Mouse (Mus musculus) hindbrain, postnatal 0 days (tissue): ENCODE results near the gene Zranb1. TPM values are rescaled to one million over a fixed set of nuclear protein-coding genes. Genes with fewer than 3 reads are reported as not detected.
A peak's percentile ranks its signal among the peaks of the same experiment; 100 is the strongest.

Experiments
- ATAC-seq: fragments of 200-750 bp; cut with Nextera tagmentation; 2 replicates; pipeline ENCODE4 v1.8.0; 2017; ENCODE audit warnings: mild to moderate bottlenecking, moderate TSS enrichment, moderate library complexity
- DNase-seq: peaks from one replicate; pipeline ENCODE4 v3.0.0-alpha.2; 2015; ENCODE audit warnings: low spot score
- H3K27ac ChIP-seq: fragments of 300-500 bp; sonication (generic); 2 replicates; pipeline ENCODE4 v1.5.1; 2014; ENCODE audit warnings: mild to moderate bottlenecking
- H3K27me3 ChIP-seq: fragments of 300-500 bp; sonication (generic); 2 replicates; pipeline ENCODE4 v1.6.1; 2014; ENCODE audit warnings: low read length, mixed read lengths; ENCODE audit not compliant: insufficient read depth
- H3K36me3 ChIP-seq: fragments of 300-500 bp; sonication (generic); 2 replicates; pipeline ENCODE4 v1.6.1; 2014; ENCODE audit warnings: low read length, mixed read lengths; ENCODE audit not compliant: insufficient read depth
- H3K4me1 ChIP-seq: fragments of 300-500 bp; sonication (generic); 2 replicates; pipeline ENCODE4 v1.6.1; 2014; ENCODE audit warnings: antibody characterized with exemption, low read length, mixed read lengths; ENCODE audit not compliant: insufficient read depth
- H3K4me2 ChIP-seq: fragments of 300-500 bp; sonication (generic); 2 replicates; pipeline ENCODE4 v1.6.1; 2014; ENCODE audit warnings: low read depth, mild to moderate bottlenecking, low read length, moderate library complexity, mixed read lengths
- H3K4me3 ChIP-seq: fragments of 300-500 bp; sonication (generic); 2 replicates; pipeline ENCODE4 v1.5.1; 2014; ENCODE audit warnings: low read length
- H3K9ac ChIP-seq: fragments of 300-500 bp; sonication (generic); replicated peaks from 2 replicates; pipeline ENCODE4 v1.6.1; 2014; ENCODE audit warnings: mild to moderate bottlenecking, low read length, moderate library complexity, mixed read lengths
- H3K9me3 ChIP-seq: fragments of 300-500 bp; sonication (generic); 2 replicates; pipeline ENCODE4 v1.6.1; 2016; ENCODE audit warnings: low read length, mixed read lengths
- CTCF ChIP-seq: IDR thresholded peaks from 2 replicates; pipeline ENCODE4 v1.5.1; 2016; ENCODE audit warnings: antibody characterized with exemption, control low read depth, low read depth
- WGBS: fragments of 180-500 bp; shearing (Covaris S2); extraction: QIAGEN DNeasy Blood & Tissue Kit; methylation state at CpG from one replicate; pipeline ENCODE4 v1.1.7; 2014; 5-methylcytosine and 5-hydroxymethylcytosine counted together
- polyA plus RNA-seq: library from polyadenylated mRNA; unstranded; fragments of >200 nt; fragmentation: Nextera tagmentation; extraction: Ambion mirVana; gene quantifications from 2 replicates; pipeline ENCODE4 v1.2.1, GENCODE M21; 2015
- total RNA-seq: library from RNA; depleted of rRNA; stranded (reverse); fragments of >200 nt; gene quantifications from 2 replicates; pipeline ENCODE4 v1.2.3, GENCODE M21; 2014

Gene Zranb1
- total and polyA plus RNA-seq, 2 experiments from 2014 or later = 24.0 to 40.1 TPM

DNA sequence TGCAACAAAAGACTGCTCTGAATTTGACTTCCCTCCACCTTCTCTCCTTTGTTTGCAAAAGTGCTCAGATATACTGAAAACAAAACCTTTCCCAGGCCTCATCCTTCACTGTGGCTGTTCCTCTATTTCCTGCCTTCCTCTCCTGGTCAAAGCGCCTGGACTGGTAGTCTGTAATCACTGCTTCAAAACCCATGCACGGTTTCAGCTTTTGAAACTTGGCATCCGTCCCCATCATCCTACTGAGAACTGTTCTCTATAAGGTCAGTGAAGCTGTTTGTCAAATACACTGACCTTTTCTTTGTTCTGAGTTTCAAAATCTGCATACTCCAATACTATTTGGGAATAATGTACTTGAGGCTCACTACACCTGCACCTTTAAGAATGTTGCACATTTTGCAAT is 3.7 kb upstream of the Zranb1 start:
- H3K4me2 ChIP-seq = no peak overlapping the region
- 50% methylated on average over 3 of the region's 3 CpGs for WGBS
- H3K4me1 ChIP-seq = 0 out of 2 replicates have a peak, but pooled peaks cover 6% of the 10 kb centered on the region
- no peak for TF ChIP-seq CTCF
- no peak for DNase-seq
- no peak for ATAC-seq
- H3K9ac ChIP-seq = no peak overlapping the region
- no peaks in the 10 kb centered on the region for H3K9me3 ChIP-seq
- no peak overlapping the region for H3K4me3 ChIP-seq
- 0 out of 2 replicates have a peak overlapping the region, but pooled peaks have one; percentile 20 for H3K27ac ChIP-seq
- H3K36me3 ChIP-seq = no peaks in the 10 kb centered on the region
- H3K27me3 ChIP-seq = no peaks in the 10 kb centered on the region

DNA sequence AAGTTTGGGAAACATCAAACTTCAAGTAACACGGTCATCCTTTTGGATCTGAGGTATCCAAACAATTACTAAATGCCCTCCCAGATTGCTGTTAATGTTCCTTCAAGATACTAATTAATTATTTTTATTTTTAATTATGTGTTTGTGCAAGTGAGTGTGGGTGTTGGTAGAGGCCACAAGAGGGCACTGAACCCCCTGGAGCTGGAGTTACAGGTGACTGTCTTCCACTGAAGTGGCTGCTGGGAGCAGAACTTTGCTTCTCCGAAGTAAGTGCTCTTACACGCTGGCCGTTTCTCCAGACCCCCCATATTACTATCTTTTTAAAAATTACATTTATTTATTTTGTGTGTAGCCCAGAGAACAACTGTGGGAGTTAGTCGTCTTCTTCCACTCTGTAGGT is 887 bp upstream of the Zranb1 start:
- ATAC-seq = no peak
- peaks cover 6% of the 10 kb centered on the region; the same call in 1 of the 2 replicates for H3K4me1 ChIP-seq
- no peak for TF ChIP-seq CTCF
- DNase-seq = no peak
- peak overlapping the region; percentile 77 for H3K4me2 ChIP-seq
- no peaks in the 10 kb centered on the region for H3K9me3 ChIP-seq
- 90% methylated on average over 5 of the region's 5 CpGs for WGBS
- H3K4me3 ChIP-seq = peak overlapping the region; percentile 94
- H3K27me3 ChIP-seq = no peaks in the 10 kb centered on the region
- H3K27ac ChIP-seq = 0 out of 2 replicates have a peak overlapping the region, but pooled peaks have one; percentile 99
- no peak overlapping the region; the same call in 1 of the 2 replicates for H3K9ac ChIP-seq
- H3K36me3 ChIP-seq = no peaks in the 10 kb centered on the region

DNA sequence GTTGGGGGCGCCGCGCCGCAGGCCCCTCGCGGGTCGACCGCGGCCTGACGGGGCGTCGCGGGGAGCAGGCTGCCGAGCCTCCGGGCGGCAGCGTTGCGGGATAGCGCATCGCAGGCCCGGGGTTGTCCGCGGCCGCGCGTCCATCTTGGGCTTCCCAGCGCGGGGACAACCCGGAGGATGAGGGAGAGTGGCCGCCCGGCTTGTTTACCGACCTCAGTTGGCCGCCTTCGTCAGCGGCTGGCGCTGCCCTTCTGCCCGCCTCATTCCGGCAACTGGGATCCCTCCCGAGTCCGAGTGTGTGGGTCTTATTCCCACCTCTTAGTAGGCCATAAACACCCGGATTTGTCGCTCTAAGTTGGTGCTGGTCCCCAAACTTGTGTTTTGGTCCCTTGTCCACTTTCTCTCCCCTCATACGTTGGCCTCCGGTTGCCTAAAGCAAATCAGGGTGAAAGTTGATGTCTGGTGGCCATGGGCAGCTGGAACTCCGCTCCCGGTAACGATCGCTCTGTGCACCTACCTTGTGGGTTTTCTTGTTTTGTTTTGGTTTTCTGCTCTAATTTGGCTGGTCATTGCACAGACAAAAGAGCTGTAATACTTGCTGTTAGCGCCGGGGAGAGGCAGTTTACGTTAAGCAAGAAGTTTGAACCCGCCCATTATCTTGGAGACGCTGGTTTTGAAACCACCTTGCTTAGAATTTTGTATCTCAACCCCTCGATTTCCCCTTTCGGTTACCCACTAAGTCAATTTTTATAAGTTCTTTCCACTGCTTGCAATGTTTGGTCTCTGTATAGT is 814 bp downstream of the Zranb1 start:
- peaks cover 6% of the 10 kb centered on the region; the same call in 1 of the 2 replicates for H3K4me1 ChIP-seq
- TF ChIP-seq CTCF = no peak
- H3K9me3 ChIP-seq = no peaks in the 10 kb centered on the region
- H3K27ac ChIP-seq = peak overlapping the region; percentile 99
- peak overlapping the region; percentile 97 for H3K9ac ChIP-seq
- WGBS = under 1% methylated on average over 52 of the region's 55 CpGs
- DNase-seq = peak; percentile 53
- no peaks in the 10 kb centered on the region for H3K27me3 ChIP-seq
- H3K36me3 ChIP-seq = no peaks in the 10 kb centered on the region
- no peak; the same call in 1 of the 2 replicates for ATAC-seq
- peak overlapping the region; percentile 77 for H3K4me2 ChIP-seq
- peak overlapping the region; percentile 94 for H3K4me3 ChIP-seq

DNA sequence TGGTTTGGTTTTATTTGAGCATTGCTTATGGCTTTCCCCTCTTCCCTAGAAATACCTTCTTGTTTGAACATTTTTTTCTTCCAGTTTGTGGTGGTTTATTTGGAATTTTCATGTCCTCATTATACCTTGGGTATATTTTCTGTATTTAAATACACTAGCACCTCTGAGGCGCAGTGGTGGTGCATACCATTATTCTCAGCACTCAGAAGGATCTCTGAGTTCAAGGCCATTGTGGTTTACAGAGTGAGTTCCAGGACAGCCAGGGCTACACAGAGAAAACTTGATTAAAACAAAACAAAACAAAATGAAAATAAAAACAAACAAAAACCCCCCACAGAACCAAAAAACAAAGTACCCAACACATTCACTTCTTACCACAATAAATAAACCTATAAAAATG is 2.4 kb downstream of the Zranb1 start:
- Histone ChIP-seq H3K9me3 (no peaks in the 10 kb centered on the region), H3K4me2 (no peak overlapping the region), H3K4me1 (peaks cover 6% of the 10 kb centered on the region; the same call in 1 of the 2 replicates), H3K27me3 (no peaks in the 10 kb centered on the region), H3K27ac (no peak overlapping the region), H3K4me3 (no peak overlapping the region), H3K9ac (no peak overlapping the region), H3K36me3 (no peaks in the 10 kb centered on the region)
- WGBS = 77% methylated on average over 1 of the region's 1 CpGs
- DNase-seq = no peak
- no peak for ATAC-seq
- no peak for TF ChIP-seq CTCF

DNA sequence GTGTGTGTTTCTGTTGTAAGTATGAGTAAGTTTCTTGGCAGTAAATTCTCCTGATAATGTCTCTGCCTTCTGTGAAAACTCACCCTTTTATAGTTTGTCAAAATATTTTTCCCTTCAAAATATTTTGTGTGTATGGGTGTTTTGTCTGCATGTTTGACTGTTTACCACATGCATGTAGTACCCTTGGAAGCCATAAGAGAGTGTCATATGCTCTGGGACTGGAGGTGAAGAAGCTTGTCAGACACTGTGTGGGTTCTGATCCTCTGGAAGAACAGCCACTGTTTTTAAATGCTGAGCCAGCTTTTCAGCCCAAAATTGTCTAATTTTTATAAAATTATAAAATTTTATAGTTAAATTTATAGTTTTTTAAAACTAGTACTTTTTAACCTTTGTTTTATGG is 3.8 kb downstream of the Zranb1 start:
- Histone ChIP-seq H3K27me3 (no peaks in the 10 kb centered on the region), H3K9me3 (no peaks in the 10 kb centered on the region), H3K9ac (no peak overlapping the region), H3K4me3 (no peak overlapping the region), H3K4me2 (no peak overlapping the region), H3K27ac (no peak overlapping the region), H3K4me1 (peaks cover 6% of the 10 kb centered on the region; the same call in 1 of the 2 replicates), H3K36me3 (no peaks in the 10 kb centered on the region)
- DNase-seq = no peak
- no peak for ATAC-seq
- peak; percentile 36; the same call in 1 of the 2 replicates for TF ChIP-seq CTCF

DNA sequence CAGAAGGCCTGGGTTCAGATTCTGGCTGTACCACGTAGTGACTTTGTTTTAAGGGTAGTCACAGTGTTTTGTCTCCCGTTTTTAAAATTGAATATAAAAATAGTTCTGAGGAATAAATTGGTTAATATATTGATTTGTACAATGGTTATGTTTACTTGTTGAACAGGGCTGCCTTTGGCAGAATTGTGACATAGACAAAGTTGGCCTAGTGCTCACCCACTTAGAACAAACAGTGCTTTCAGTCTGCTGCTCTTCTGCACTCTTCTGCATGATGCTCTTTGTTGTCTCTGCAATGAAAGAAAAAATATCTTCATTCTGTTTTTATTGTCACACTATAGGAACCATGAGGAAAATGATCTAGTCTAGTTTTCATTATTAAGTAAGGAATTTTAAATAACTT is 8.2 kb downstream of the Zranb1 start:
- no peaks in the 10 kb centered on the region for H3K36me3 ChIP-seq
- no peak for DNase-seq
- H3K9me3 ChIP-seq = no peaks in the 10 kb centered on the region
- TF ChIP-seq CTCF = no peak
- 87% methylated on average over 2 of the region's 2 CpGs for WGBS
- ATAC-seq = no peak
- H3K4me1 ChIP-seq = no peaks in the 10 kb centered on the region
- no peak overlapping the region for H3K4me3 ChIP-seq
- H3K4me2 ChIP-seq = no peak overlapping the region
- no peak overlapping the region for H3K27ac ChIP-seq
- no peak overlapping the region for H3K9ac ChIP-seq
- H3K27me3 ChIP-seq = no peaks in the 10 kb centered on the region

DNA sequence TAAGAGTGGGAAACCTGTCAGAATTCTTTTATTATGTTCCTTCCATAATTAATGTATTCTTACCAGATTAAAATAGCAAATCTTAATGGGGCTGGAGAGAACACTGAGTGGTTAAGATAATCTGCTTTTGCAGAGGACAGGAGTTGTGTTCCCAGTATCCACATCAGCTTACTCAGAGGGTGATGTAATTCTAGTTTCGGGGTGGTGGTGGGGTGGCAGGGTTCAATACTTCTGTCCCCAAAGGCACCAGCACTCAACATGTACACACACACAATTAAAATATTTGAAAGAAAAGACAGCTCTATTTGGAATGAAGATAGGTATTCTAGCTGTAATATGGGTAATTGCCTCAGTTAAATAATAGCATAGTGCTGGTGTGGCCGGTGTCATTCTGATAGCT is 9.6 kb downstream of the Zranb1 start:
- H3K4me1 ChIP-seq = no peaks in the 10 kb centered on the region
- no peak overlapping the region for H3K4me3 ChIP-seq
- H3K36me3 ChIP-seq = no peaks in the 10 kb centered on the region
- H3K4me2 ChIP-seq = no peak overlapping the region
- H3K27me3 ChIP-seq = no peaks in the 10 kb centered on the region
- no peak overlapping the region for H3K9ac ChIP-seq
- no peak for TF ChIP-seq CTCF
- 91% methylated on average over 2 of the region's 2 CpGs for WGBS
- DNase-seq (no peak), ATAC-seq (no peak)
- no peak overlapping the region for H3K27ac ChIP-seq
- H3K9me3 ChIP-seq = no peaks in the 10 kb centered on the region
